ENCODE assay signal across 9 mouse cellular contexts in the genomic region with DNA sequence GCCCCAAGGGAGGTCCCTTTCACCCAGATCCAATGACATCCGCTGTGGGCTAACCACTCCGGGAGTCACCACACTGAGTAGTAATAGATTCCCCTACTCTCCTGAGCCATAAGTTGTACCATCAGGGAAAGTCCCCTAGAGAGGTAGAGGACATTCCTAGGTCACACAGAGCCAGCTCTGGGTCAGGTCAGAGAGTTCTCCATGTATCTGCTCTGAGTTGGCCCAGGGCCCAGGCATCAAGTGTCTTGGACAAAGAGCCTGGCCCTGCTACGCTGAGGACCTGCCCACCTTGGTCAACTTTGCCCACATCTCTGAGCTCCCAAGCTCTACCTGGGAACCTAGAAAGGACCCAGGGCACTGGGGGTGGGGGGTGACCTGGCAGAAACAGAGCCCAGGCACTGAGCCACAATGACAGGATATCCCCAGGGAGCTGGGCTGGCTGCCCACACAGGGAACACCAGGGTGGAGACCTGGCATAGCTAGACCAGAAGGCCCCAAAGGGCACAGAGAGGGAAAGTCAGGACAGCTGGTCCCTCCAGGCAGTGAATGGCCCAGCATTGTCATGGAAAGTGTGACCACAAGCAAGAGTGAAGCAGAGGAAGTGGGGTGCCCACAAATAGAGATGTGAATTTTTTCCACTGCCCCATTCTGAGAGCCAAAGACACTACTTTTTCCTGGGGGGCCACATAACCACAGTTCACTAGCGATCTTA. TPM values are rescaled to one million over a fixed set of nuclear protein-coding genes. Genes with fewer than 3 reads are reported as not detected.
A peak's percentile ranks its signal among the peaks of the same experiment; 100 is the strongest.
DNase-seq lines count a peak whose midpoint lies in the region; ATAC-seq and TF ChIP-seq lines count a peak whose summit lies in the region.
"Had no signal": no experiment of that assay in that cellular context is flagged by ENCODE, and none has a peak within 500 bp of the region (broad histone marks: within the 10 kb centered on the region; RNA-seq: fewer than 3 reads in every experiment).

No protein-coding gene starts in this region.

- WGBS in heart, adult 2 months: 36% methylated on average over 4 of the region's 4 CpGs
- 91% methylated on average over 4 of the region's 4 CpGs for WGBS in forebrain, embryonic 16.5 days
- WGBS in forebrain, embryonic 15.5 days: 84% methylated on average over 4 of the region's 4 CpGs

- H3K4me1 ChIP-seq in heart, adult 2 months (ENCODE audit: control insufficient read depth, insufficient read depth, low read length): peaks cover 41% of the 10 kb centered on the region
- H3K4me1 ChIP-seq in forebrain, embryonic 16.5 days (replicated peaks; ENCODE audit: control insufficient read depth, insufficient read depth, low read length): no peaks in the 10 kb centered on the region
- no peaks in the 10 kb centered on the region for H3K4me1 ChIP-seq in forebrain, embryonic 15.5 days

- no peaks in the 10 kb centered on the region for H3K27me3 ChIP-seq in heart, adult 2 months (ENCODE audit: control insufficient read depth, insufficient read depth, low read length)
- H3K27me3 ChIP-seq in forebrain, embryonic 16.5 days (replicated peaks; ENCODE audit: control insufficient read depth, insufficient read depth, low read length): no peaks in the 10 kb centered on the region
- no peaks in the 10 kb centered on the region for H3K27me3 ChIP-seq in forebrain, embryonic 15.5 days

- ATAC-seq in forebrain, embryonic 16.5 days: no peak
- ATAC-seq in forebrain, embryonic 15.5 days (replicated peaks): no peak

- no peaks in the 10 kb centered on the region for H3K79me2 ChIP-seq in heart, adult 2 months (replicated peaks; ENCODE audit: control insufficient read depth, insufficient read depth, low read length)

- no peak for TF ChIP-seq CTCF in heart, adult 2 months (IDR thresholded peaks at IDR 0.05)

- peak overlapping the region; percentile 82 for H3K27ac ChIP-seq in heart, adult 2 months
- H3K27ac ChIP-seq in forebrain, embryonic 16.5 days (ENCODE audit: low read length): no peak overlapping the region
- no peak overlapping the region for H3K27ac ChIP-seq in forebrain, embryonic 15.5 days (replicated peaks)
- H3K27ac ChIP-seq: embryonic facial prominence, embryonic 13.5 days had no signal

- peak; percentile 63 to 81 for DNase-seq in adrenal gland, adult (ENCODE audit: inconsistent age in 2 of 2, low spot score in 1 of 2)
- DNase-seq in adrenal gland, postnatal 4 days (ENCODE audit: low spot score in 2 of 2): no peak
- DNase-seq in MN1 (ENCODE audit: low spot score): peak; percentile 13
- DNase-seq in heart, adult 2 months: peak; percentile 81 to 83
- DNase-seq in kidney, postnatal 4 days: peak; percentile 28 to 47
- DNase-seq in layer of hippocampus, postnatal 36 days: no peak

- TF ChIP-seq POLR2A in heart, adult 2 months (IDR thresholded peaks at IDR 0.05; ENCODE audit: insufficient read depth, low read depth, low read length): no peak

- TF ChIP-seq EP300 in heart, adult 2 months (IDR thresholded peaks at IDR 0.05; ENCODE audit: insufficient read depth, low read depth, low read length): peak; percentile 57; the same call in 1 of the 2 replicates

- no peak overlapping the region for H3K4me3 ChIP-seq in heart, adult 2 months
- H3K4me3 ChIP-seq in forebrain, embryonic 16.5 days (replicated peaks; ENCODE audit: low read length): no peak overlapping the region
- H3K4me3 ChIP-seq in forebrain, embryonic 15.5 days: no peak overlapping the region
- H3K4me3 ChIP-seq: embryonic facial prominence, embryonic 13.5 days had no signal

- no peak overlapping the region for H3K9ac ChIP-seq in heart, adult 2 months (ENCODE audit: low read depth, low read length)
- no peak overlapping the region for H3K9ac ChIP-seq in forebrain, embryonic 16.5 days (replicated peaks; ENCODE audit: low read depth, low read length)
- no peak overlapping the region for H3K9ac ChIP-seq in forebrain, embryonic 15.5 days (replicated peaks)

- intact Hi-C loops in heart, adult 2 months (cut with DNase I): no loop called here

- peaks cover 4% of the 10 kb centered on the region for H3K36me3 ChIP-seq in heart, adult 2 months (ENCODE audit: control insufficient read depth, insufficient read depth, low read length)
- no peaks in the 10 kb centered on the region for H3K36me3 ChIP-seq in forebrain, embryonic 16.5 days (ENCODE audit: control insufficient read depth, insufficient read depth)
- no peaks in the 10 kb centered on the region for H3K36me3 ChIP-seq in forebrain, embryonic 15.5 days
- H3K36me3 ChIP-seq: embryonic facial prominence, embryonic 13.5 days had no signal

- H3K9me3 ChIP-seq in forebrain, embryonic 16.5 days (ENCODE audit: control insufficient read depth, low read length): no peaks in the 10 kb centered on the region
- no peaks in the 10 kb centered on the region for H3K9me3 ChIP-seq in forebrain, embryonic 15.5 days
- H3K9me3 ChIP-seq: embryonic facial prominence, embryonic 13.5 days had no signal

- H3K4me2 ChIP-seq in forebrain, embryonic 16.5 days (ENCODE audit: low read length): no peak overlapping the region
- no peak overlapping the region for H3K4me2 ChIP-seq in forebrain, embryonic 15.5 days (replicated peaks)
- H3K4me2 ChIP-seq: embryonic facial prominence, embryonic 13.5 days had no signal

RNA-seq across cellular contexts. Expression of a gene that starts 7.4 kb away (rescaled TPM):
- total RNA-seq in adrenal gland, postnatal 4 days (2021): 10 to 100 TPM; 16.6 to 18.3 TPM
- 10 to 100 TPM; 10.9 to 14.5 TPM for total RNA-seq in heart, adult 2 months (2021)
- polyA plus RNA-seq in heart, adult 2 months (2012; rRNA removed): 15.9 and 17.3 TPM in 2 replicates
- 0.94 and 0.96 TPM in 2 replicates for polyA plus RNA-seq in forebrain, embryonic 16.5 days (2015; fragmentation: Nextera tagmentation; extraction: Ambion mirVana)
- polyA plus RNA-seq in forebrain, embryonic 15.5 days (2015; fragmentation: Nextera tagmentation; extraction: Ambion mirVana): 0.67 and 0.70 TPM in 2 replicates
- total RNA-seq in layer of hippocampus, postnatal 36 days (2021): 1 to 10 TPM; 4.3 to 5.7 TPM

RNA-seq across cellular contexts. Expression of a gene that starts 45.3 kb away (rescaled TPM):
- 1 to 10 TPM; 1.3 to 3.2 TPM for total RNA-seq in adrenal gland, postnatal 4 days (2021)
- total RNA-seq in heart, adult 2 months (2021): under 1 TPM; 0.21 to 0.86 TPM
- polyA plus RNA-seq in heart, adult 2 months (2012; rRNA removed): 0.76 and 0.91 TPM in 2 replicates
- 0.26 and 0.42 TPM in 2 replicates for polyA plus RNA-seq in forebrain, embryonic 16.5 days (2015; fragmentation: Nextera tagmentation; extraction: Ambion mirVana)
- polyA plus RNA-seq in forebrain, embryonic 15.5 days (2015; fragmentation: Nextera tagmentation; extraction: Ambion mirVana): 0.40 and 0.56 TPM in 2 replicates
- total RNA-seq in layer of hippocampus, postnatal 36 days (2021): under 1 TPM; 0.46 to 0.62 TPM

Comparison
In these comparisons a context has a peak if more than half of its experiments do, and no peak if none do; other contexts are left out.
1. DNase-seq: peak in adrenal gland, adult (2 of 2), MN1 (single experiment), heart, adult 2 months (2 of 2) and kidney, postnatal 4 days (2 of 2); none in adrenal gland, postnatal 4 days (0 of 2) and layer of hippocampus, postnatal 36 days (0 of 2).